Mouse (Mus musculus) brain, adult 10 weeks (tissue): ENCODE results near the gene Gxylt2. TPM values are rescaled to one million over a fixed set of nuclear protein-coding genes. Genes with fewer than 3 reads are reported as not detected.

Experiments
- polyA plus RNA-seq: library from polyadenylated mRNA; stranded (reverse); fragments of 350-450 nt; fragmentation: Illumina TruSeq; extraction: RNeasy Lipid Tissue Mini Kit (QIAGEN cat#74804); gene quantifications from one replicate; pipeline ENCODE4 v1.2.3, GENCODE M21; 2015; ENCODE audit warnings: low read depth, low replicate concordance

Gxylt2 gene
- polyA plus RNA-seq = 0.52 TPM

DNA sequence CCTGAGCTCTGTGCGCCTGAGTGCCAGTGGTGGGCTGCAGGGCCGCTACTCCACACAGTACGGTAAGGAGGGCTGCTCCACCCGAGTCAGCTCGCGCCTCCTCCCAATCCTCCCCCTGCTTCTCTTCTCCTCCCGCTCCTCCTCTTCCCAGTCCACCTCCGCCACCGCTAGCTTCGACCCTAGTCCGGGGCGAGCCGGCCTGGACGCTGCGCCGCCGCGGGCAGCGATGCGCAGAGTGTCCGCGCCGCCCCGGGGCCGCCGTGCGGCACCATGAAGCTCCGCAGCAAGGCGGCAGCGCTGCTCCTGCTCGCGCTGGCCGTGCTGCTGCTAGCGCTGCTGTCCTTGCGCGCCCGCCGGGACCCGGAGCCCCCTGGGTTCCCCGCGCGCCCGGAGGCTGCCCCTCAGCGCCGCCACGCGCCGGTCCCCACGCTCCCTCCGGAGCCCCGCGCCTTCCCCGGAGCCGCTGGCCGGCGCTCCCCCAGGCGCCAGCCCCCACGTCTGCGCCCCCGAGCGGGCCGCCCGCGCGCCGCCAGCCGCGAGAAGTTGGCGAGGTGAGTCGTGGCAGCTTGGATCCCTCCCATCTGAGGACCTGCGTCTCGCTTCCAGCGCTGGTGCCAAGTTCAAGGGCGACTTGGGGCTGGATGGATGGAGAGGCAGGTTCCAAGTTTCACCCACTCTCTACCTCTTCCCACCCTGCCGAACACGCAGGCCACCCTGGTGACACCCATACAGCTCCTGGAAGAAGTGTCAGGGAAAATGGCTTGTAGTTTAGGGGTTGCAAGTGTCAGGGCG, at the start of gene Gxylt2:
Gxylt2 (plus strand) TSS at position 161 of the 792 bp plus-strand sequence.

DNA sequence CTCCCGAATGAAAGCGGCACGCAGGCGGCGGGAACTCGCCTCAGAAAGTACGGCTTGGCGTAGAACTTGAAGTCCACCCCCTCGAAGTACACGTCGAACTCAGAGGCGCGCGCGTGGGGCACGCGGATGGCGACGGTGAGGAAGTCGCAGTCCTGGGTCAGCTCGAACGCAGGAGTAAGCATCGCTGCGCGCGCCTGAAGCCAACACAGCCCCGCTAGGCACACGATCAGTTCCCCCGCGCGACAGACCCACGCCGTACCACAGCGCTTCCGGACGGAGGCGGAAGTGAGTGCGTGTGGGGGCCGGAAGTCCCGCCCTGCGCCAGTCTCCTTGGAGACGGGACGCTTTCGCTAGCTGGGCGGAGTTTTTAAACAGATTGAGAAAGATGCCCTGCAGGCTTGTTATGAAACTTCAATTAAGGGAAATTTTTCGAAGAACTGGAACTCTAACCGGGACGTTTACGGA, 33.6 kb upstream of the Gxylt2 start, which contains the start of gene Shq1:
Shq1 (minus strand) TSS at position 278 of the 465 bp plus-strand sequence.

GRCm38 (mm10) chr6:100833355-100833754, 128.8 kb downstream of the Gxylt2 start, which contains the start of gene Ppp4r2:
Gene Ppp4r2 (plus strand): TSS chr6:100833622.

Other genes starting within 250 kb of the Gxylt2 start
- 4.6 TPM for gene Shq1, start 33.6 kb upstream of the Gxylt2 start, polyA plus RNA-seq
- gene Ppp4r2, start 128.9 kb downstream of the Gxylt2 start, polyA plus RNA-seq = 70.9 TPM